Mouse (Mus musculus) forebrain, postnatal 0 days (tissue): Measurements from ENCODE around the gene Eif2d. TPM values are rescaled to one million over a fixed set of nuclear protein-coding genes. Genes with fewer than 3 reads are reported as not detected.

Experiments
- ATAC-seq: fragments of 200-750 bp; cut with Nextera tagmentation; 2 replicates; pipeline ENCODE4 v1.8.0; 2017; ENCODE audit warnings: mild to moderate bottlenecking, moderate library complexity
- DNase-seq: peaks from one replicate; pipeline ENCODE4 v3.0.0-alpha.2; 2015
- H3K27ac ChIP-seq: fragments of 300-500 bp; sonication (generic); 2 replicates; pipeline ENCODE4 v1.5.1; 2014; ENCODE audit warnings: low read depth, mild to moderate bottlenecking, antibody characterized with exemption, low read length, moderate library complexity, mixed read lengths
- H3K27me3 ChIP-seq: fragments of 300-500 bp; sonication (generic); 2 replicates; pipeline ENCODE4 v1.6.1; 2014; ENCODE audit warnings: mild to moderate bottlenecking, low read length, mixed read lengths; ENCODE audit not compliant: insufficient read depth
- H3K36me3 ChIP-seq: fragments of 300-500 bp; sonication (generic); 2 replicates; pipeline ENCODE4 v1.6.1; 2014; ENCODE audit warnings: mild to moderate bottlenecking, moderate library complexity; ENCODE audit not compliant: insufficient read depth
- H3K4me1 ChIP-seq: fragments of 300-500 bp; sonication (generic); 2 replicates; pipeline ENCODE4 v1.6.1; 2014; ENCODE audit warnings: antibody characterized with exemption; ENCODE audit not compliant: insufficient read depth
- H3K4me2 ChIP-seq: fragments of 300-500 bp; sonication (generic); 2 replicates; pipeline ENCODE4 v1.6.1; 2014; ENCODE audit warnings: low read depth, mild to moderate bottlenecking, moderate library complexity
- H3K4me3 ChIP-seq: fragments of 300-500 bp; sonication (generic); 2 replicates; pipeline ENCODE4 v1.5.1; 2014; ENCODE audit warnings: low read depth, low read length, mixed read lengths
- H3K9ac ChIP-seq: fragments of 300-500 bp; sonication (generic); 2 replicates; pipeline ENCODE4 v1.6.1; 2014; ENCODE audit warnings: mild to moderate bottlenecking
- H3K9me3 ChIP-seq: fragments of 300-500 bp; sonication (generic); 2 replicates; pipeline ENCODE4 v1.6.1; 2016; ENCODE audit warnings: low read length
- CTCF ChIP-seq: sonication (generic); IDR thresholded peaks from 2 replicates; pipeline ENCODE4 v1.5.1; 2016; ENCODE audit warnings: antibody characterized with exemption, control low read depth, low read depth
- WGBS: fragments of 180-500 bp; shearing (Covaris S2); extraction: QIAGEN DNeasy Blood & Tissue Kit; methylation state at CpG from one replicate; pipeline ENCODE4 v1.1.7; 2014; 5-methylcytosine and 5-hydroxymethylcytosine counted together
- polyA plus RNA-seq: library from polyadenylated mRNA; unstranded; fragments of >200 nt; fragmentation: Nextera tagmentation; extraction: Ambion mirVana; gene quantifications from 2 replicates; pipeline ENCODE4 v1.2.1, GENCODE M21; 2015
- total RNA-seq: library from RNA; depleted of rRNA; stranded (reverse); fragments of >200 nt; gene quantifications from 2 replicates; pipeline ENCODE4 v1.2.3, GENCODE M21; 2014; rRNA removed

Gene Eif2d
- total RNA-seq = 38.5 and 41.6 TPM in 2 replicates
- 49.3 and 49.8 TPM in 2 replicates for polyA plus RNA-seq

DNA sequence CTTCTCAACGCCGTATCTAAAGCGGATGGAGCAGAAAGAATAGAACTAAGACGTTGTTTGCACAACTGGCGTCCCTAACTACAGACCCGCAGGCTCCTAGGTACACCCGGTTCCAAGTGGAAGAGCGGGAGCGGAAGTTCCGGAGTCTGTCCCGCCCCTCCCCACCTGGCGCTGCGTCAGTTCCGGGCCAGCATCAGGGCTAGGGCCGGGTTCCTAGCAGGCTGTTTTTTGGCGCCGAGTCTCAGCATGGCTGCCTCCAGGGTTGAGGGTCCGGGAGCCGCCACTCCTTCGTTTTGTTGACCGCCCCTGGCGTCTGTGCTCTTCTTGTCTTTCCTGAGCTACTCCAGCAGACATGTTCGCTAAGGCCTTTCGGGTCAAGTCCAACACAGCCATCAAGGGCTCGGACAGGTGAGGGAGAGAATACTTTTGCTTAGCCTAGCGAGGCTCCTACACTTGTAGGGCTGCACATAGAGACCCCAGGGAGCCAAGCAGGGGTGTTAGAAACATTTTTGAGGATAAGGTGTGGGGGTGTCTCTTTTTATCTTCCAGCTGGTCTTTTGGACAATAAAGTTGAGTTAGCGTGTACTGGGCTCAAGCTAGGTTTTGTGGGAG, at the start of gene Eif2d:
Eif2d (plus strand) TSS at position 164 of the 612 bp plus-strand sequence.
- DNase-seq = peak; percentile 90
- Histone ChIP-seq H3K4me3 (peak within 1 kb of the TSS; percentile 51), H3K4me2 (peak within 1 kb of the TSS; percentile 74), H3K4me1 (0 out of 2 replicates have a peak, but pooled peaks cover 7% of the 10 kb centered on the region), H3K9me3 (no peaks in the 10 kb centered on the region), H3K36me3 (peaks cover 2% of the 10 kb centered on the region; the same call in 1 of the 2 replicates), H3K27ac (no peak within 1 kb of the TSS), H3K27me3 (no peaks in the 10 kb centered on the region), H3K9ac (peak within 1 kb of the TSS; percentile 62)
- WGBS = under 1% methylated on average over 27 of the region's 27 CpGs
- peak; percentile 100 for ATAC-seq
- TF ChIP-seq CTCF = no peak

DNA sequence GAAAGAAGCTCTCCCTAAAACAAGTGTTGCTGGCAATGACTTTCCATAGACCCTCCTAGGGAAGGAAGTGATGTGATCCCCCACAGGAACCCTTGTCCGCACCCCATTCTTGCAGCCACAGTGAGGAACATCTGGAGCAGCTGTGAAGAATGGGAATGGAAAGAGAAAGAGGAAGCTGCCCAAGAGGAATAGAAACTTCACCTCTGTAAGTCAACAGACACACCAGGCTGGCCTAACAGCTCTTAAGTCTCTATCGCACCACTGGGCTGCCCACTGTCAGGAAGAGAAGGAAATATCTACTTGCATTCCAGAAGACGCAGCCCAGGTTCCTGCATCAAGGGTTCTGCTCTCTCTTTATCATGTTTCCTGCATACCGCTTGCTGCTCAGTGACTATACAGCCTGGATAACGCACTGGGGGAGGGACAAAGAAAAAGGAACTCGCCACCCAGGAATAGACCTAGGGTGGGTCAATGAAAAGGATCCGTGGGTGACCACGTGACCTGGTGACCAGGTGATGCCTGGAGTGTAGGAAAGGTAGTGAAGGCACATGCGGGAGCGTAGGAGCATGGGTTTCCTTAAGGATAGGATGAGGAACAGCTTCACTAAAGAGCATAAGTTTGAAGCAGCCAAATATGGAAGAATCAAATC, 49.1 kb upstream of the Eif2d start:
- H3K9me3 ChIP-seq = no peaks in the 10 kb centered on the region
- H3K4me2 ChIP-seq = no peak overlapping the region
- no peak for ATAC-seq
- no peak overlapping the region for H3K27ac ChIP-seq
- no peak for DNase-seq
- H3K4me1 ChIP-seq = no peaks in the 10 kb centered on the region
- H3K4me3 ChIP-seq = no peak overlapping the region
- no peaks in the 10 kb centered on the region for H3K36me3 ChIP-seq
- no peaks in the 10 kb centered on the region for H3K27me3 ChIP-seq
- 86% methylated on average over 10 of the region's 10 CpGs for WGBS
- no peak overlapping the region for H3K9ac ChIP-seq
- TF ChIP-seq CTCF = no peak

DNA sequence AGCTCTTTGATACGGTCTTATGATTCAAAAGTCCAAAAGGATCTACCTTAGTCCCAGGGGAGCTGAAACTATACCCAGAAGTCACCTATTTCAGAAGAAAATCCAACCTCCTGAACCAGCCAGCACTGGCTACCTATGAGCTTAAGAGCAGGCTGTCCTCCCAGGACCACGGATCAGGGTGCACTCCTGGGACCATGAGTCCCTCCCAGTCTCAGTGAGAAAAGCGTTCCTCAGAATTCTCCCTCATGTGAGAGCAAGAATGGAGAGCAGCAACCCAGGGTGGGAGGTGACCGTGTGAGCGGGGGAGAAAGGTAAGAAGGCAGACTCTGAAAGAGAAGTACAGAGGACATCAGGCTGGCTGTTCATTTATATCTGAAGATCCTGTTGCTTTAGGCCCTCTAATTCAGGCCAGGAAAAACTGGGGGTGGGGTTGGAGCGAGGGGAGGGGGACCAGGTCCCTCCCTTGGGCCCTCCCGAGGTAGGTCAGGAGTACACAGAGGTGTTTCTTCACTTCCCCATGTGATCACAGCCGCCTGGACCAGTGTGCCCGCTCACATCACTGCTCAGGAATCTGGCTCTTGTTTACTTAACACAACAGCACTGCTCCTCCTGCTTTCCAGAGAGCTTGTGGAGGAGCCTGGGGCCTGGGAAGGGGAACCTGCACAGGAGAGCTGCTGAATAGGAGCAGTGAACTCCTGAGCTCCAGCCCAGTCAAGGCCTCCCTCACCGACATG, 45.2 kb upstream of the Eif2d start:
- ATAC-seq = no peak

DNA sequence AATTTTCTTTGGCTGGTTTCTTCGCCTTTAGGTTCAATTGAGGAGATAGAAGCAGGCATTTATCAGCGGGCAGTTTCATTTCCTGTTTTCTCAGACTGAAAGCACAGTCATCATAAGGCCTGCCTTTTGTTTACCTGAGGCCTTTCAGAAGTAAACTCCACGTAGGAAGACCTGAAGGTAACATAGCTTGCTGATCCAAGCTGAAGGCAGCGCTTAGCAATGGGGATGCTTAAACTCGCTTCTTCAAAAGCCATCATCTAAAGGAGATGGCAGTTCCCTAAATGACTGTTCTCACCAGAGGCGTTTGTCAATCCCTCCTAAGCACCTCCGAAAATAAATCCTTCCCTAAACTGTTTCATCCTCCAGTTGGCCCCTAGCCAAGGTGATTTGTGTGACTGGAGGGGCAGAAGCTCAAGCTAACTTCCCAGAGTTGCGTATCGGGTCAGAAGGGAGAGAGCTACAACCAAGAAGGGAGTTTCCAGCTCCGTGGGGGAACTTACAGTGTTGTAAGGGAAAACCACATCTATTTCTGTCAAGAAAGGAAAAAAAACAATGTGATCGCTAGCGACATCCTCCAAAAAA, 42.4 kb upstream of the Eif2d start:
- Histone ChIP-seq H3K9me3 (no peaks in the 10 kb centered on the region), H3K27ac (no peak overlapping the region), H3K9ac (no peak overlapping the region), H3K4me3 (no peak overlapping the region), H3K36me3 (no peaks in the 10 kb centered on the region), H3K27me3 (no peaks in the 10 kb centered on the region), H3K4me1 (no peaks in the 10 kb centered on the region), H3K4me2 (no peak overlapping the region)
- ATAC-seq (no peak), DNase-seq (no peak)
- no peak for TF ChIP-seq CTCF
- WGBS = 73% methylated on average over 12 of the region's 12 CpGs

More for the DNA sequence above, 45.2 kb upstream of the Eif2d start:
- no peak for DNase-seq
- H3K4me1 ChIP-seq = no peaks in the 10 kb centered on the region
- no peaks in the 10 kb centered on the region for H3K9me3 ChIP-seq
- 70% methylated on average over 10 of the region's 10 CpGs for WGBS
- no peaks in the 10 kb centered on the region for H3K36me3 ChIP-seq
- H3K4me3 ChIP-seq = no peak overlapping the region
- no peaks in the 10 kb centered on the region for H3K27me3 ChIP-seq
- H3K4me2 ChIP-seq = no peak overlapping the region
- no peak overlapping the region for H3K27ac ChIP-seq
- no peak overlapping the region for H3K9ac ChIP-seq
- TF ChIP-seq CTCF = no peak

DNA sequence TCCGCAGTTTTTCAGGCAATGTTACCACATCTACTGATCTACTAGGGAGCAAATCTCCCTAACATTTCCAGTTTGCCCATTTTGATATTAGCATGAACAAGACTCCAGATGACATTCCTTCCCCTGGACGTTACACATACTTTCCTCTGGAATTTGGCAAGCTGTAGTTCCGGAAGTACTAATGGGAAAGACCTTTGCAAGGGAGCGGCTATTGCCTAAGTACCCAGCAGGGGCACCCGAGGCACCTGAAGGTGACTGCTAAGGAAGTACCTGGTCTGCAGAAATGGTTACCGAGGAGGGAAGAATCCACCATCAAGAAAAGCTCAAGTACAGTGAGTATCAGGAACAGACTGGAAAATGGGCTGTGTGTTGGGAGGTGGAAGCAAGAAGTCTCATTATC, 40.4 kb upstream of the Eif2d start:
- TF ChIP-seq CTCF = peak; percentile 15; the same call in 1 of the 2 replicates
- Histone ChIP-seq H3K4me3 (no peak overlapping the region), H3K4me1 (0 out of 2 replicates have a peak, but pooled peaks cover 9% of the 10 kb centered on the region), H3K36me3 (no peaks in the 10 kb centered on the region), H3K27ac (no peak overlapping the region), H3K9ac (no peak overlapping the region), H3K27me3 (no peaks in the 10 kb centered on the region), H3K9me3 (no peaks in the 10 kb centered on the region), H3K4me2 (no peak overlapping the region)
- WGBS = 44% methylated on average over 6 of the region's 6 CpGs
- DNase-seq = no peak
- no peak for ATAC-seq

DNA sequence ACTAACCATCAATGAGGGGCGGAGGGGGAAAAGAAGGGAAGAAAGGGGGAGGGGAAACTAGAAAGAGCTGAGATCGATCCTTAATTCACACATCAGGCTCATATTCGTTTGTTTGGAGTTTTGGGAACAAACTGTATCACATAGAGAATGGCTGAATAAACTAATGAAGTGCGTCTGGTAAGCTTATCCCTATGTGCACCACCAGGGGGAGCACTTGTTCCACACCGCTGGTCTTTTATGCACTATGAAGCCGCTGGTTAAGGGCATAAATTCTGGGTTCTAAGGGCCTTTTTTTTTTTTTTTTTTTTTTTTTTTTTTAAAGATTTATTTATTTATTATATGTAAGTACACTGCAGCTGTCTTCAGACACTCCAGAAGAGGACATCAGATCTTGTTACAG, 37.0 kb upstream of the Eif2d start:
- Histone ChIP-seq H3K4me1 (0 out of 2 replicates have a peak, but pooled peaks cover 9% of the 10 kb centered on the region), H3K9ac (no peak overlapping the region), H3K27ac (no peak overlapping the region), H3K9me3 (no peaks in the 10 kb centered on the region), H3K27me3 (no peaks in the 10 kb centered on the region), H3K36me3 (no peaks in the 10 kb centered on the region), H3K4me2 (no peak overlapping the region), H3K4me3 (no peak overlapping the region)
- peak; percentile 81 for ATAC-seq
- TF ChIP-seq CTCF = peak; percentile 86
- DNase-seq = peak; percentile 88
- 16% methylated on average over 6 of the region's 6 CpGs for WGBS
